Mouse (Mus musculus): ENCODE data around the gene Zfp109.
"Not testable (repeated sequence)": the region's sequence is repeated elsewhere in the genome, so short reads cannot be mapped to it uniquely, and the experiment has no call there.

DNA sequence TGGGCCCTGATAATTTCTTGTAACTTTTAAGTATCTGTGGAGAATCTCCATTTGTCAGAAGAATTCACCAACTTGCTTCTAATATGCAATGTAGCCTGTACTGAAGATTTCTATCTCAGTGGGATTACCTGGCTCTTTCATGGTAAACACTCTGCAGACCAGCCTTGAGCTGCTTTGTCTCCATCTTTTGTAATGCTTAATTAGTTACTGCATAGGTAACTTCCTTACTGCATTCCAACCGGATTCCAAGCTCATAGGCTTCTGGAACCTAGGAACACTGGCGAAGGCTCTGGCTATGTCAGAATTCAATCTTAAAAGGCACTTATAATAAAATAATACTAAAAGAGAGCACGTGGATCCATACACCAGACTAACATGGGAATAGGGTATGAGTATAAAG, 41.4 kb upstream of the Zfp109 start:
- not testable (repeated sequence) for TF ChIP-seq CTCF (IDR thresholded peaks at IDR 0.05; ENCODE audit: borderline replicate concordance, extremely low read depth, insufficient read depth, insufficient read length); POLR2A (IDR thresholded peaks at IDR 0.05; ENCODE audit: borderline replicate concordance, extremely low read depth, insufficient read depth, insufficient read length, poor library complexity, severe bottlenecking)

Data from brain, embryonic 14.5 days (tissue).